Mouse (Mus musculus): ENCODE data around the gene Entpd7.

DNA sequence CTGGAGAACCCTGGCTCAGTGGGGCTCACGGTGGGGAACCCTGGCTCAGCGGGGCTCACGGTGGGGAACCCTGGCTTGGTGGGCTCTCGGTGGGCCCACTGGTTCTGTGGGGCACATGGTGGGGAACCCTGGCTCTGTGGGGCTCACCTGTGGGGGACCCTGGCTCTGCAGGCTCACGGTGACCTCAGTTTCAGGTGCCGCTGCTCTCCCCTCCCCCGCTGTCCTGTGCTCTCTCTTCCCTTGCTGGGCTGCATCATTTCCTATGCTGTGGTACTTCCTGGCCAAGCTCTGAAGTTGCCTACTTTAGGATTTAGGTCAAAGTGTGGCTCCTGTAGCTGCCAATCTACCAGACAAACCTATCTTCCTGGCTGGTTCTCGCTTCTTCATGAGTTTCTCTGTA lies 33.4 kb downstream of the Entpd7 start:
- TF ChIP-seq CTCF (IDR thresholded peaks at IDR 0.05; ENCODE audit: low read depth, low read length) (no peak), POLR2A (IDR thresholded peaks at IDR 0.05; ENCODE audit: extremely low read depth, insufficient read depth, low read length) (no peak)
